Mouse (Mus musculus) myocyte (in vitro differentiated cells): ENCODE measurements around the gene Prkab1. TPM values are rescaled to one million over a fixed set of nuclear protein-coding genes. Genes with fewer than 3 reads are reported as not detected.

Experiments used
- H3K27me3 ChIP-seq: one replicate; pipeline ENCODE4 v1.6.1; 2011; ENCODE audit not compliant: control insufficient read depth, insufficient read depth, insufficient read length
- H3K36me3 ChIP-seq: one replicate; pipeline ENCODE4 v1.6.1; 2011; ENCODE audit not compliant: control insufficient read depth, insufficient read depth
- H3K4me2 ChIP-seq: one replicate; pipeline ENCODE4 v1.6.1; 2011; ENCODE audit warnings: low read depth, control low read depth
- H3K4me3 ChIP-seq: one replicate; pipeline ENCODE4 v1.5.1; 2011; ENCODE audit warnings: mild to moderate bottlenecking, control low read depth, moderate library complexity
- H3K79me2 ChIP-seq: one replicate; pipeline ENCODE4 v1.6.1; 2011; ENCODE audit not compliant: control insufficient read depth, insufficient read depth
- H3ac ChIP-seq: one replicate; pipeline ENCODE4 v1.6.1; 2011; ENCODE audit not compliant: control insufficient read depth, insufficient read length
- CEBPB ChIP-seq: IDR thresholded peaks from 2 replicates; pipeline ENCODE4 v1.6.1; 2011; ENCODE audit warnings: mild to moderate bottlenecking, moderate library complexity; ENCODE audit not compliant: poor library complexity, insufficient read depth, severe bottlenecking
- E2F4 ChIP-seq: IDR thresholded peaks from one replicate; pipeline ENCODE4 v1.6.1; 2011; ENCODE audit warnings: mild to moderate bottlenecking, control low read depth, moderate library complexity; ENCODE audit not compliant: insufficient read depth
- MAX ChIP-seq: IDR thresholded peaks from one replicate; pipeline ENCODE4 v1.6.1; 2011; ENCODE audit warnings: low read depth, mild to moderate bottlenecking, control low read depth
- MYOD1 ChIP-seq, 3 experiments: IDR thresholded peaks; one replicate each; pipeline ENCODE4 v1.6.1; 2011; ENCODE audit warnings: control low read depth in 2 of 3, low read depth in 2 of 3, mild to moderate bottlenecking in 2 of 3, moderate library complexity in 1 of 3; ENCODE audit not compliant: insufficient read length in 2 of 3, control insufficient read depth in 1 of 3
- MYOG ChIP-seq, 3 experiments: IDR thresholded peaks; one replicate each; pipeline ENCODE4 v1.6.1; 2011; ENCODE audit warnings: control low read depth in 2 of 3, low read depth in 2 of 3, mild to moderate bottlenecking in 2 of 3; ENCODE audit not compliant: insufficient read length in 2 of 3, control insufficient read depth in 1 of 3, insufficient read depth in 1 of 3
- POLR2A ChIP-seq: IDR thresholded peaks from one replicate; pipeline ENCODE4 v1.6.1; 2011; ENCODE audit warnings: low read depth, mild to moderate bottlenecking, control low read depth, moderate library complexity; ENCODE audit not compliant: insufficient read length
- POLR2AphosphoS2 ChIP-seq: IDR thresholded peaks from one replicate; pipeline ENCODE4 v1.6.1; 2011; ENCODE audit warnings: low read depth, control low read depth; ENCODE audit not compliant: insufficient read length
- REST ChIP-seq: IDR thresholded peaks from one replicate; pipeline ENCODE4 v1.6.1; 2011; ENCODE audit warnings: mild to moderate bottlenecking, control low read depth, moderate library complexity; ENCODE audit not compliant: insufficient read depth, insufficient read length
- SRF ChIP-seq: IDR thresholded peaks from one replicate; pipeline ENCODE4 v1.6.1; 2011; ENCODE audit warnings: low read depth; ENCODE audit not compliant: control insufficient read depth, insufficient read length
- TCF12 ChIP-seq: IDR thresholded peaks from one replicate; pipeline ENCODE4 v1.6.1; 2011; ENCODE audit warnings: mild to moderate bottlenecking, control low read depth; ENCODE audit not compliant: poor library complexity, insufficient read depth, severe bottlenecking
- TCF3 ChIP-seq: IDR thresholded peaks from one replicate; pipeline ENCODE4 v1.6.1; 2011; ENCODE audit warnings: low read depth, control low read depth; ENCODE audit not compliant: insufficient read length
- USF1 ChIP-seq: IDR thresholded peaks from one replicate; pipeline ENCODE4 v1.6.1; 2011; ENCODE audit warnings: low read depth, mild to moderate bottlenecking, control low read depth, moderate library complexity
- polyA plus RNA-seq: library from polyadenylated mRNA; unstranded; fragments of >200 nt; fragmentation: generic; extraction: Trizol; gene quantifications from one replicate; pipeline ENCODE4 v1.2.1, GENCODE M21; 2012; ENCODE audit warnings: missing spikeins

The Prkab1 gene
- polyA plus RNA-seq, 1 experiment = 32.2 TPM

GRCm38 (mm10) chr5:116016542-116016941 lies 7.8 kb downstream of the Prkab1 start:
- Histone ChIP-seq H3K79me2 (no peaks in the 10 kb centered on the region), H3K27me3 (no peaks in the 10 kb centered on the region), H3K4me2 (no peak overlapping the region), H3K4me3 (no peak overlapping the region), H3K36me3 (peaks cover 28% of the 10 kb centered on the region), H3ac (no peak overlapping the region)
- TF ChIP-seq REST (no peak), MYOG (IDR thresholded peaks at IDR 0.05; ENCODE audit: control insufficient read depth in 1 of 3, insufficient read depth in 1 of 3, insufficient read length in 2 of 3, low read depth in 2 of 3) (no peak), POLR2AphosphoS2 (no peak)

- TF ChIP-seq MYOG (IDR thresholded peaks at IDR 0.05; ENCODE audit: control insufficient read depth in 1 of 3, insufficient read depth in 1 of 3, insufficient read length in 2 of 3, low read depth in 2 of 3) (no peak), MAX (no peak), E2F4 (no peak), SRF (no peak), USF1 (no peak), MYOD1 (IDR thresholded peaks at IDR 0.05; ENCODE audit: control insufficient read depth in 1 of 3, insufficient read length in 2 of 3, low read depth in 2 of 3) (no peak), POLR2AphosphoS2 (no peak), REST (no peak)
- Histone ChIP-seq H3ac (no peak overlapping the region), H3K4me3 (no peak overlapping the region), H3K79me2 (no peaks in the 10 kb centered on the region), H3K36me3 (peaks cover 17% of the 10 kb centered on the region), H3K4me2 (no peak overlapping the region), H3K27me3 (no peaks in the 10 kb centered on the region)
Observed at GRCm38 (mm10) chr5:116014237-116014636, 10.1 kb downstream of the Prkab1 start.

- peaks cover 13% of the 10 kb centered on the region for H3K36me3 ChIP-seq
- H3K4me3 ChIP-seq = no peak overlapping the region
- TF ChIP-seq MYOG (IDR thresholded peaks at IDR 0.05; ENCODE audit: control insufficient read depth in 1 of 3, insufficient read depth in 1 of 3, insufficient read length in 2 of 3, low read depth in 2 of 3) (no peak), CEBPB (no peak), TCF3 (no peak), SRF (no peak), MAX (no peak), MYOD1 (IDR thresholded peaks at IDR 0.05; ENCODE audit: control insufficient read depth in 1 of 3, insufficient read length in 2 of 3, low read depth in 2 of 3) (no peak), POLR2AphosphoS2 (no peak), E2F4 (no peak), USF1 (no peak), TCF12 (no peak), REST (no peak)
- H3K27me3 ChIP-seq = no peaks in the 10 kb centered on the region
- H3K4me2 ChIP-seq = no peak overlapping the region
- no peak overlapping the region for H3ac ChIP-seq
- H3K79me2 ChIP-seq = no peaks in the 10 kb centered on the region
Observed at GRCm38 (mm10) chr5:116013821-116014220, 10.5 kb downstream of the Prkab1 start.

- Histone ChIP-seq H3ac (no peak overlapping the region), H3K4me2 (no peak overlapping the region), H3K27me3 (no peaks in the 10 kb centered on the region), H3K36me3 (peaks cover 13% of the 10 kb centered on the region), H3K79me2 (no peaks in the 10 kb centered on the region), H3K4me3 (no peak overlapping the region)
- TF ChIP-seq USF1 (no peak), POLR2A (no peak), MYOD1 (IDR thresholded peaks at IDR 0.05; ENCODE audit: control insufficient read depth in 1 of 3, insufficient read length in 2 of 3, low read depth in 2 of 3) (no peak), REST (no peak), POLR2AphosphoS2 (no peak), MYOG (IDR thresholded peaks at IDR 0.05; ENCODE audit: control insufficient read depth in 1 of 3, insufficient read depth in 1 of 3, insufficient read length in 2 of 3, low read depth in 2 of 3) (no peak), SRF (no peak), MAX (no peak), TCF3 (no peak), E2F4 (no peak), CEBPB (no peak), TCF12 (no peak)
Observed at GRCm38 (mm10) chr5:116012503-116012902, 11.8 kb downstream of the Prkab1 start.

- Histone ChIP-seq H3K79me2 (no peaks in the 10 kb centered on the region), H3K4me3 (no peak overlapping the region), H3ac (no peak overlapping the region), H3K27me3 (no peaks in the 10 kb centered on the region), H3K4me2 (no peak overlapping the region), H3K36me3 (peaks cover 8% of the 10 kb centered on the region)
- TF ChIP-seq MYOD1 (IDR thresholded peaks at IDR 0.05; ENCODE audit: control insufficient read depth in 1 of 3, insufficient read length in 2 of 3, low read depth in 2 of 3) (no peak), TCF12 (no peak), CEBPB (no peak), USF1 (no peak), SRF (no peak), E2F4 (no peak), POLR2A (no peak), MYOG (IDR thresholded peaks at IDR 0.05; ENCODE audit: control insufficient read depth in 1 of 3, insufficient read depth in 1 of 3, insufficient read length in 2 of 3, low read depth in 2 of 3) (no peak), POLR2AphosphoS2 (no peak), TCF3 (no peak), REST (no peak), MAX (no peak)
Observed at GRCm38 (mm10) chr5:116011700-116012099, 12.6 kb downstream of the Prkab1 start.
